15 mouse cellular contexts compared by ENCODE assay signal in genomic region chr19:28525331-28525730, GRCm38 (mm10).
"Had no signal": no experiment of that assay in that cellular context is flagged by ENCODE, and none has a peak within 500 bp of the region (broad histone marks: within the 10 kb centered on the region; RNA-seq: fewer than 3 reads in every experiment).

No protein-coding gene starts in this region.

- H3K36me3 ChIP-seq: lung, embryonic 15.5 days; midbrain, embryonic 13.5 days; midbrain, embryonic 15.5 days; neural tube, embryonic 12.5 days; stomach, embryonic 15.5 days had no signal

- H3K4me2 ChIP-seq: lung, embryonic 15.5 days; midbrain, embryonic 11.5 days; midbrain, embryonic 13.5 days; midbrain, embryonic 15.5 days; neural tube, embryonic 12.5 days; stomach, embryonic 15.5 days had no signal

- H3K9ac ChIP-seq: lung, embryonic 15.5 days; midbrain, embryonic 13.5 days; midbrain, embryonic 15.5 days; neural tube, embryonic 12.5 days; stomach, embryonic 15.5 days had no signal

- DNase-seq: lung, adult 2 months; lung, postnatal 4 days; right cerebral cortex, postnatal 14 days; thymus, adult 2 months; thymus, postnatal 25 days; thymus, postnatal 4 days had no signal

- ATAC-seq: lung, postnatal 0 days; midbrain, embryonic 13.5 days; midbrain, embryonic 15.5 days had no signal

- H3K4me1 ChIP-seq: megakaryocyte, embryonic 14.5 days; midbrain, embryonic 13.5 days; midbrain, embryonic 15.5 days; neural tube, embryonic 12.5 days; stomach, embryonic 15.5 days had no signal

- H3K4me3 ChIP-seq: lung, embryonic 15.5 days; megakaryocyte, embryonic 14.5 days; midbrain, embryonic 13.5 days; midbrain, embryonic 15.5 days; neural tube, embryonic 12.5 days; stomach, embryonic 15.5 days had no signal

- H3K27ac ChIP-seq: lung, embryonic 15.5 days; midbrain, embryonic 13.5 days; midbrain, embryonic 15.5 days; neural tube, embryonic 12.5 days; stomach, embryonic 15.5 days; stomach, postnatal 0 days had no signal

- H3K27me3 ChIP-seq: lung, embryonic 15.5 days; megakaryocyte, embryonic 14.5 days; midbrain, embryonic 13.5 days; midbrain, embryonic 15.5 days; neural tube, embryonic 12.5 days; stomach, embryonic 15.5 days had no signal

- H3K9me3 ChIP-seq: lung, embryonic 15.5 days; megakaryocyte, embryonic 14.5 days; midbrain, embryonic 13.5 days; midbrain, embryonic 15.5 days; neural tube, embryonic 12.5 days; stomach, embryonic 15.5 days had no signal
